Mouse (Mus musculus) embryonic facial prominence, embryonic 13.5 days (tissue): ENCODE data around the gene Cep135. TPM values are rescaled to one million over a fixed set of nuclear protein-coding genes. Genes with fewer than 3 reads are reported as not detected.

Experiments used
- ATAC-seq: fragments of 200-750 bp; cut with Nextera tagmentation; 2 replicates; pipeline ENCODE4 v1.8.0; 2017; ENCODE audit warnings: low read depth; ENCODE audit not compliant: insufficient number of reproducible peaks, insufficient read depth, low FRiP score, low TSS enrichment
- H3K27ac ChIP-seq: fragments of 300-500 bp; sonication (generic); 2 replicates; pipeline ENCODE4 v1.5.1; 2015; ENCODE audit warnings: moderate library complexity, mild to moderate bottlenecking, inconsistent platforms
- H3K27me3 ChIP-seq: fragments of 300-500 bp; sonication (generic); 2 replicates; pipeline ENCODE4 v1.6.1; 2015; ENCODE audit warnings: mild to moderate bottlenecking, inconsistent platforms
- H3K36me3 ChIP-seq: fragments of 300-500 bp; sonication (generic); 2 replicates; pipeline ENCODE4 v1.6.1; 2015; ENCODE audit warnings: mild to moderate bottlenecking, inconsistent platforms
- H3K4me1 ChIP-seq: fragments of 300-500 bp; sonication (generic); 2 replicates; pipeline ENCODE4 v1.6.1; 2015; ENCODE audit warnings: inconsistent platforms
- H3K4me2 ChIP-seq: fragments of 300-500 bp; sonication (generic); 2 replicates; pipeline ENCODE4 v1.6.1; 2015; ENCODE audit warnings: moderate library complexity, mild to moderate bottlenecking, inconsistent platforms
- H3K4me3 ChIP-seq: fragments of 300-500 bp; sonication (generic); 2 replicates; pipeline ENCODE4 v1.5.1; 2015; ENCODE audit warnings: mild to moderate bottlenecking, inconsistent platforms
- H3K9ac ChIP-seq: fragments of 300-500 bp; sonication (generic); 2 replicates; pipeline ENCODE4 v1.6.1; 2015; ENCODE audit warnings: mild to moderate bottlenecking, inconsistent platforms
- H3K9me3 ChIP-seq: fragments of 300-500 bp; sonication (generic); 2 replicates; pipeline ENCODE4 v1.6.1; 2016; ENCODE audit warnings: inconsistent platforms
- WGBS: fragments of 180-500 bp; shearing (Covaris S2); methylation state at CpG from one replicate; pipeline ENCODE4 v1.1.7; 2015; ENCODE audit warnings: mixed read lengths; 5-methylcytosine and 5-hydroxymethylcytosine counted together
- polyA plus RNA-seq: library from polyadenylated mRNA; unstranded; fragments of >200 nt; fragmentation: Nextera tagmentation; extraction: Ambion mirVana; gene quantifications from 2 replicates; pipeline ENCODE4 v1.2.1, GENCODE M21; 2015

The Cep135 gene
- polyA plus RNA-seq, 1 experiment from 2014 or later: 10.1 TPM

DNA sequence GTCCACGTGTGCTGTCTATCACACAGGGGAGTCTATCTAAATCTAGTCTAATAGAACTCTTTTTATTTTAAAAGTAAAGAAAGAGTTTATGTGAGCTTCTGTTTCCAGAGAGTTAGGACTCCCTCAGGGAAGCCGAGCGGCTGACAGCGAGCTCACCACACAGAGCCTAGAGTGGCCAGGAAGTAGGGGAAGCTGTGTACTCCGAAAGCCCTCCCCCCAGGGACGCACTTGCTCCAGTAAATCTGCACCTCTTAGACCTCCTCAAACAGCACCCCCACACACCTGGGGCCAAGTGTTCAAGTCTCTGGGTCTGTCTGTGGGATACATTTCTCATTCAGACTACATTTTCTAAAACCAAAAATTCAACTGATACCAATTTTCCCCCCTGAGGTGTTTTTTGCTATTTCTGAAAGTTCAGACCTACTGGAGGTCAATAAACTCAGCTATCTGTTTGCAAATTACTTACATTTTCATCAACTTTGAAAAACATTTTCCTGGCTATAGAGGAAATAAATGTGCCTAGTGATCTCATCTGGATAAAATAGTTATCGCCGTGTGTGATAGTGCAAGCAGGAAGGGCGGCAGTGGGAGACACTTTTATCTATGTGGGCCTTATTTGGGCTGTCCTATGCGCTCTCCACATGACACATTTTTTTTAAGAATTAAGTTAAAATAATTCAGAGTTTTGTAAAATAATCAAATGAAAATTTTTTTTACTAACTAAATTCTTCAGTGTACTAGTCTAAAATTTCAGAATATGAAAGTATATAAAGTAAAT is 56.8 kb downstream of the Cep135 start:
- Histone ChIP-seq H3K27ac (no peak overlapping the region), H3K4me3 (no peak overlapping the region), H3K9me3 (no peaks in the 10 kb centered on the region), H3K9ac (no peak overlapping the region), H3K27me3 (no peaks in the 10 kb centered on the region), H3K36me3 (peaks cover 41% of the 10 kb centered on the region), H3K4me1 (0 out of 2 replicates have a peak, but pooled peaks cover 4% of the 10 kb centered on the region), H3K4me2 (no peak overlapping the region)
- 86% methylated on average over 10 of the region's 10 CpGs for WGBS
- no peak for ATAC-seq

DNA sequence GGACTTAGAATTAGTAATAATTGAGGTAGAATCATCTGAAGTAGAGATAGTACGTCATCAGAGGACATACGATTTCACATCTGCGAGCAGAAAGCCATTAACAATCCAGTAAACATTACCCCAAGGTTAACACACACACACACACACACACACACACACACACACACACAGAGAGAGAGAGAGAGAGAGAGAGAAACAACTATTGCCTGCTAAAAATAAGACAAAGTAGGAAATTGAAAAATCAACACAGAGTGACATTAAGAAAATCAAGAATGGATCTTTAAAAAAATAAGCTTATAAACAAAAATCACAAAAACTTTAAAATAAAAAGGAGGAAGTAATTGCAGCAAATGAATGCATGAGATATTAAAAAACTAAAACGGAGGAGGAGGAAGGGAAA is 61.4 kb downstream of the Cep135 start:
- 78% methylated on average over 4 of the region's 4 CpGs for WGBS
- 0 out of 2 replicates have a peak, but pooled peaks cover 4% of the 10 kb centered on the region for H3K4me1 ChIP-seq
- ATAC-seq: no peak
- no peaks in the 10 kb centered on the region for H3K9me3 ChIP-seq
- H3K9ac ChIP-seq: no peak overlapping the region
- H3K4me2 ChIP-seq: no peak overlapping the region
- no peaks in the 10 kb centered on the region for H3K27me3 ChIP-seq
- H3K27ac ChIP-seq: no peak overlapping the region
- no peak overlapping the region for H3K4me3 ChIP-seq
- H3K36me3 ChIP-seq: peaks cover 2% of the 10 kb centered on the region; the same call in 1 of the 2 replicates

GRCm38 (mm10) chr5:76651151-76651725 is 62.7 kb downstream of the Cep135 start:
- Histone ChIP-seq H3K9ac (no peak overlapping the region), H3K4me3 (no peak overlapping the region), H3K4me2 (no peak overlapping the region), H3K9me3 (no peaks in the 10 kb centered on the region), H3K27ac (no peak overlapping the region), H3K27me3 (no peaks in the 10 kb centered on the region), H3K36me3 (no peaks in the 10 kb centered on the region), H3K4me1 (0 out of 2 replicates have a peak, but pooled peaks cover 4% of the 10 kb centered on the region)
- no peak for ATAC-seq
- 73% methylated on average over 5 of the region's 5 CpGs for WGBS

DNA sequence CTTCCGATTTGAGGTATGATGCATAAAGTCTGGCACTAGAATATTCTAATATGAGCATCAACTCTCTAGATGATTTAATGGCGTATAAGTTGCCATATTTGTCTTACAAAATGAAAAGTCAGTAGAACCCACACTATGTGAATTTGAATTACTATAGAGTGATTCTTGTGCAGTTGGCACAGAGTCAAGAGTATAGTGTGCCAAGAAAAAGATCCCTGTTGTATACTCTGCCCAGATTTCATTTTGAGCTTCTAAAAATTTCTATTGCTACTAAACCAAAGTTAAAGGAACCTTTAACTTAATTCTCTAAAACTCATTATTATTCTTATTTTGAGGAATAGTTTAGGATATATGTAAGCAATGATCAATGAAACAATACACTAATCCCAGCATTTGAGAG is 67.7 kb downstream of the Cep135 start, which contains the start of gene C530008M17Rik:
TSS of gene C530008M17Rik (plus strand) at position 301 of the 400 bp plus-strand sequence.
- WGBS: 87% methylated on average over 2 of the region's 2 CpGs

DNA sequence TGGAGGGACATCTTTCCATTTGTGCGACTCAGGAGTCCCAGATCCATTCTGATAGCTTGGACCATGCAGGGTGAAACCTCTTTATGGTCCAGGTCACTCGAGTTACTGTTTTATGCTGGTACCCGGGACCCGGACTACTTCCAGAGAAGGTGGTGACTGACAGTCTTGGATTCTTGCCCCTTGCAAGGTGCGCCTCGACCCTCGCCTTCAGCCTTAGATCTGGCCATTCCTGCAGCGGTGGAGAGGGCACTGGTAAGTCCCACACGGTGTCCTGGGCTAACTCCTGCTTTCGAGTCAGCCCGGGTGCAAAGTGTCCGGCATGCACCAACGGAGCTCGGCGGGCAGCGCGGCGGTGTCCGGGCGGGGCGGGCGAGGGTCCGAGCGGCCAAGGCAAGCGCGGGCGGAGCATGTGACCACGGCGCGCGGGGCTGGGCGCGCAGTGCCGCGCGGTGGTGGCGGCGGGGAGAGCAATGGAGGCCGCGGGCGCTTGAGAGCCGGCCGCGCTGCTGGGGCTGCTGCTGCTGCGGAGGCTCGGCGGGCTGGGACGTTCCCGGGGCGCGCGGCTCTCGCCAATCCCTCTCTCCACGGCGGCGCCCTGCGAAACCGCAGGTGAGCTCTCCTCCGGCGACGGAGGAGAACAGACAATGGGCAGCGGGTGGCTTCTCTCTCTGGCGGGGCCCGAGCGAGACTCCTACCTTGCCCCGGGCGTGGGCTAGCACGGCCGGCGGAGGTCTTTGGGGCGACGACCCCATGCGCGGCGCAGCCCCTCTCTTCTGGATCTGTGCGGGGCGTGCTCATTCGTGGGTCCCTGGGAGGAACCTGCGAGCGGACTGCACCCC is 69.0 kb downstream of the Cep135 start:
- Histone ChIP-seq H3K9ac (peak overlapping the region; percentile 92), H3K27me3 (no peaks in the 10 kb centered on the region), H3K4me2 (peak overlapping the region; percentile 91), H3K27ac (peak overlapping the region; percentile 87), H3K4me3 (peak overlapping the region; percentile 79), H3K36me3 (no peaks in the 10 kb centered on the region), H3K4me1 (0 out of 2 replicates have a peak, but pooled peaks cover 9% of the 10 kb centered on the region), H3K9me3 (no peaks in the 10 kb centered on the region)
- peak; percentile 88 for ATAC-seq
- WGBS: under 1% methylated on average over 79 of the region's 80 CpGs

More for the DNA sequence above, 67.7 kb downstream of the Cep135 start, which contains the start of gene C530008M17Rik:
- no peaks in the 10 kb centered on the region for H3K36me3 ChIP-seq
- peak within 1 kb of the TSS; percentile 91 for H3K4me2 ChIP-seq
- ATAC-seq: no peak
- H3K4me1 ChIP-seq: 0 out of 2 replicates have a peak, but pooled peaks cover 9% of the 10 kb centered on the region
- no peaks in the 10 kb centered on the region for H3K27me3 ChIP-seq
- peak within 1 kb of the TSS; percentile 87 for H3K27ac ChIP-seq
- peak within 1 kb of the TSS; percentile 79 for H3K4me3 ChIP-seq
- peak within 1 kb of the TSS; percentile 92 for H3K9ac ChIP-seq
- no peaks in the 10 kb centered on the region for H3K9me3 ChIP-seq

DNA sequence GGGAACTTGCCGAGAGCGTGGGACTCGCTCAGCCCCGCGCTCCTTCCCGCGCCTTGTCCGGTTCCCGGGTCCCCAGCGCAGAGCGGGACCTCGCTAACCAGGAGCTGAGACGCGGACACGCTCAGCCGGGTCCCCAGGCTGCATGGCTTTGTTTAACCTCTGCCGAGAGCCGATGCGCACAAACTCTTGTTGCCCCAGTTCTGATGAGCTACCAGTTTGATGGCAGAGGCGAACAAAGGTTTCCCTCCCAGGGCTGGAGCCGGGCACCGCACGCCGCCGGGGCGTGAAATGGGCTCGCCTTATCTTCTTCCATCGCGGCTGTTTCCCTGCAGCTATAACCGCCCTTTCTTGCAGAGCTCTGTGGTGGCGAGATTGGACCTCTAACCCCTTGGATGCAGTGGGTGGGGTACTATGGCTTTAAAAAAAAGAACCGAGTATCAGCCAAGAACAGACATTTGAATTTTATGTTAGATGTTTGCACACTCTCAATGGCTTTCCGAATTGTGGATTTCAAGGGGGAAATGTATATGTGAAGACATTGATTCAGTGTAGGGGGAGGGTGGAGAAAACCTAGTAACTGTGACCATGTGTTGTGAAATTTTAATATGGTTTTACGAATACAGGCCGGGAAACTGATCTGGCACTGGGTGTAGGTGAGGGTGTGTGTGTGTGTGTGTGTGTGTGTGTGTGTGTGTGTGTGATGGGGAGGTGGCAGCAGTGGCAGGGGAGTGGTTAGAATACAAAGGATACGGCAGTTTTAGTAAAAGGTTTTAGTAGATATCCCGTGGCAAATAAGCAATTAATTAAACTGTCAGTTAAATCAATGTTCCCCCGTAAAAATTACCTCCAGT is 69.8 kb downstream of the Cep135 start:
- Histone ChIP-seq H3K27me3 (no peaks in the 10 kb centered on the region), H3K4me3 (peak overlapping the region; percentile 79), H3K27ac (peak overlapping the region; percentile 87), H3K9me3 (no peaks in the 10 kb centered on the region), H3K4me1 (0 out of 2 replicates have a peak, but pooled peaks cover 9% of the 10 kb centered on the region), H3K9ac (peak overlapping the region; percentile 92), H3K4me2 (peak overlapping the region; percentile 91), H3K36me3 (no peaks in the 10 kb centered on the region)
- peak; percentile 62 for ATAC-seq
- 1% methylated on average over 38 of the region's 38 CpGs for WGBS

DNA sequence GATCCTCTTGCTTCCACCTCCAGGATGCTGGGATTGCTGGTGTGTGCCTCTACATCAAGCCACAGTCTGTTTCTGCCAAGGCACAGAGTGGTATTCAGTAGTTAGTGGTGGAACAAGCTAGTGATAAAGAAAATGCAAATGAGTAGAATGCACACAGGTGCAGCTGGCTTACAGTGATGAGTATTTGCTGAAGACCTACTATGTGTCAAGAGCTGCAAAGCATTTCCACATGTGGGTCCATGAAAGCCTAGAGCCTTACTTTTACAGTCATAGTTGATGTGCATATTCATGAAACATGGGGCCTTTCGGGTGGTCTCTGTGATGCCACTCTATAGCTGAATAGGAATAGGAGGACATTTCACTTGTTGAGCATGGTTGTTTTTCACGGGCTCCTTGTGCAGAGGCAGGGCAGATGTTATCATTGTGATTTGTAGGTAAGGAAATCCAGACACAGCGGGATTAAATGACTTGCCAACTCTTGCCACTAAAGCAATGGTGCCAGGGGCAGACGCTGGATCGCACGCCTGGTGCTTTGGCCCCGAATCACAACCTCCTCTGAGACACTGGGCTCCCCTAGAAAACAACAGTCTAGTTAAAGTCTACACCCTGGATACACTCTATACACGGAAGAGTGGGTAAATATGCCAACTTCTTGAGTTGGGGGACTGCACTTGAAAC is 71.6 kb downstream of the Cep135 start:
- Histone ChIP-seq H3K27ac (no peak overlapping the region), H3K4me3 (no peak overlapping the region), H3K27me3 (no peaks in the 10 kb centered on the region), H3K4me2 (no peak overlapping the region), H3K36me3 (no peaks in the 10 kb centered on the region), H3K9ac (no peak overlapping the region), H3K9me3 (no peaks in the 10 kb centered on the region), H3K4me1 (0 out of 2 replicates have a peak, but pooled peaks cover 9% of the 10 kb centered on the region)
- 78% methylated on average over 8 of the region's 8 CpGs for WGBS
- no peak for ATAC-seq

- no peaks in the 10 kb centered on the region for H3K36me3 ChIP-seq
- 86% methylated on average over 4 of the region's 4 CpGs for WGBS
- no peaks in the 10 kb centered on the region for H3K9me3 ChIP-seq
- H3K27me3 ChIP-seq: no peaks in the 10 kb centered on the region
- no peak for ATAC-seq
- H3K4me3 ChIP-seq: no peak overlapping the region
- H3K4me1 ChIP-seq: 0 out of 2 replicates have a peak, but pooled peaks cover 9% of the 10 kb centered on the region
- no peak overlapping the region for H3K9ac ChIP-seq
- H3K4me2 ChIP-seq: no peak overlapping the region
- H3K27ac ChIP-seq: no peak overlapping the region
Measured at GRCm38 (mm10) chr5:76661310-76661709, 72.8 kb downstream of the Cep135 start.

DNA sequence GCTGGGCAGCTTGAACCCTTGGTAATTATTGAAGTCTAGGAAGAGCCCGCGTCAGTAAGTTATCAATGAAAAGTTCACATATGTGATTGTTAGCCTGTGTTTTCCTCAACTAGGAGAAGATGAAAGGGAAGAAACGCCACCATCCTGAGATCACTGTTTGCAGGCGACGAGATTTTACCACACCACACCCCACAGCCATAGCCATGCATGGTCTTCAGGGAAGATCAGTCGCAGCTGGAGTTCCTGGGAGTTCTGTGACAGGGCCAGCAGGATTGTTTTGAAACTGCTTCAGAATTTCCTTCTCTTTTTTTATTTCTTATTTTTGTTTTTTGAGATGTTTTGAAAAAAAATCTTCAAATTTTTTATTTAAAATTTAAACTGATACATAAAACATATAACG is 76.4 kb downstream of the Cep135 start:
- ATAC-seq: no peak
- WGBS: 76% methylated on average over 7 of the region's 7 CpGs
- Histone ChIP-seq H3K27me3 (no peaks in the 10 kb centered on the region), H3K9ac (no peak overlapping the region), H3K36me3 (no peaks in the 10 kb centered on the region), H3K4me3 (no peak overlapping the region), H3K4me2 (no peak overlapping the region), H3K27ac (no peak overlapping the region), H3K4me1 (0 out of 2 replicates have a peak, but pooled peaks cover 5% of the 10 kb centered on the region), H3K9me3 (no peaks in the 10 kb centered on the region)

DNA sequence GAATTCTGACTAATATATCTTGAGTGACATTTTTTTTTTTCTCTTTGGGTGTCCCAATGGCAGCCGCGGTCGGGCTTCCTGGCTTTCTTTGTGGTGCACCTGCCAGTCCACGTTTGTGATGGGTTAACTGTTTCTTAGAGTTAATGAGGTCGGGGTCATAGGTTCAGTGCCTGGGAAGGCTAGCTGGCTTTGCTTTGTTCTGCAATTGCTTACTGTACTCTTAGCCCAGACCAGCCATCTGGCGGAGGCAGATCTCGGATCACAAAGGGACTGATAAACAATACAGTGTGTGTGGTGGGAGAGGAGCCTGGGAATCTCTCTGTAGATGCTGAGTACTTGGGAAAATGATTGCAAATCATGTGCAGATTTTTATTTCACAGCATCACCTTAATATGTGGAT is 76.9 kb downstream of the Cep135 start:
- 0 out of 2 replicates have a peak, but pooled peaks cover under 1% of the 10 kb centered on the region for H3K4me1 ChIP-seq
- H3K4me2 ChIP-seq: no peak overlapping the region
- no peak overlapping the region for H3K9ac ChIP-seq
- 46% methylated on average over 7 of the region's 7 CpGs for WGBS
- H3K36me3 ChIP-seq: no peaks in the 10 kb centered on the region
- no peak overlapping the region for H3K4me3 ChIP-seq
- no peak for ATAC-seq
- no peaks in the 10 kb centered on the region for H3K27me3 ChIP-seq
- no peak overlapping the region for H3K27ac ChIP-seq
- H3K9me3 ChIP-seq: no peaks in the 10 kb centered on the region
